Mouse (Mus musculus): ENCODE data around the gene Nrip3. TPM values are rescaled to one million over a fixed set of nuclear protein-coding genes. Genes with fewer than 3 reads are reported as not detected.

Gene Nrip3
- polyA plus RNA-seq, 2 experiments from 2014 or later: 0.30 to 0.73 TPM

Other genes with a start within 250 kb of the Nrip3 start
- 1 to 10 TPM; 1.8 to 3.9 TPM for gene St5, start 78.4 kb downstream of the Nrip3 start, polyA plus RNA-seq (2017; shearing (Covaris generic))
- 10 to 100 TPM; 28.6 to 32.8 TPM for gene Akip1, start 78.3 kb downstream of the Nrip3 start, polyA plus RNA-seq (2017; shearing (Covaris generic))
- gene BC051019, start 58.2 kb downstream of the Nrip3 start, polyA plus RNA-seq (2017; shearing (Covaris generic)): under 1 TPM in 1 of 2 experiments, not detected in 1; 0.38 TPM
- gene Ascl3, start 50.3 kb downstream of the Nrip3 start, polyA plus RNA-seq (2017; shearing (Covaris generic)): not detected
- gene Tmem9b, start 29.1 kb downstream of the Nrip3 start, polyA plus RNA-seq (2017; shearing (Covaris generic)): 100 to 1,000 TPM in 1 of 2 experiments, 10 to 100 TPM in 1; 83.6 to 102 TPM
- not detected for gene Scube2, start 83.7 kb upstream of the Nrip3 start, polyA plus RNA-seq (2017; shearing (Covaris generic))
- gene Dennd5a, start 178.4 kb upstream of the Nrip3 start, polyA plus RNA-seq (2017; shearing (Covaris generic)): 10 to 100 TPM; 23.4 to 27.6 TPM
- 10 to 100 TPM; 35.0 to 39.5 TPM for gene Tmem41b, start 204.9 kb upstream of the Nrip3 start, polyA plus RNA-seq (2017; shearing (Covaris generic))
- gene Ipo7, start 236.2 kb upstream of the Nrip3 start, polyA plus RNA-seq (2017; shearing (Covaris generic)): 10 to 100 TPM; 24.0 to 33.0 TPM